Comparison of ENCODE assay signal across 20 mouse cellular contexts in genomic region chr2:63239326-63239725, GRCm38 (mm10). TPM values are rescaled to one million over a fixed set of nuclear protein-coding genes. Genes with fewer than 3 reads are reported as not detected.
DNase-seq lines count a peak whose midpoint lies in the region; TF ChIP-seq lines count a peak whose summit lies in the region.
"Had no signal": no experiment of that assay in that cellular context is flagged by ENCODE, and none has a peak within 500 bp of the region (broad histone marks: within the 10 kb centered on the region; RNA-seq: fewer than 3 reads in every experiment).

No protein-coding gene starts in this region.

- H3K4me3 ChIP-seq in left cerebral cortex, adult 2 months = no peak overlapping the region
- H3K4me3 ChIP-seq: embryonic facial prominence, embryonic 12.5 days; forebrain, embryonic 15.5 days; heart, adult 2 months; heart, embryonic 15.5 days had no signal

- no peak overlapping the region for H3K27ac ChIP-seq in left cerebral cortex, adult 2 months
- H3K27ac ChIP-seq: embryonic facial prominence, embryonic 12.5 days; forebrain, embryonic 15.5 days; heart, adult 2 months; heart, embryonic 15.5 days; hindbrain, embryonic 14.5 days had no signal

- no peak for TF ChIP-seq CTCF in left cerebral cortex, adult 2 months (IDR thresholded peaks at IDR 0.05)

- intact Hi-C loops in left cerebral cortex, postnatal 25 days (cut with DNase I) = no loop called here
- intact Hi-C loops in left cerebral cortex, adult 2 months (cut with DNase I) = no loop called here

- DNase-seq in cerebellum, postnatal 10 days = peak; percentile 61 to 74
- DNase-seq in cerebellum, adult 9-11 months = no peak
- DNase-seq in frontal cortex, postnatal 36 days (ENCODE audit: low spot score in 2 of 2) = peak; percentile 13 to 18
- DNase-seq in frontal cortex, postnatal 14 days (ENCODE audit: low spot score in 2 of 2) = no peak
- DNase-seq in left cerebral cortex, postnatal 25 days (ENCODE audit: low spot score in 2 of 2) = peak; percentile 3 to 24
- DNase-seq in left cerebral cortex, adult 2 months (ENCODE audit: extremely low spot score in 1 of 2, low spot score in 2 of 2) = no peak
- DNase-seq in right cerebral cortex, adult 2 months (ENCODE audit: low spot score in 2 of 2) = peak; percentile 15
- DNase-seq in right cerebral cortex, postnatal 10 days (ENCODE audit: low spot score in 2 of 2) = no peak
- DNase-seq: adrenal gland, adult 8-10 months; adrenal gland, postnatal 36 days; B cell, adult 2 months; cerebellum, adult 11-12 months; gastrocnemius, postnatal 14 days; heart, adult 2 months; heart, postnatal 14 days had no signal

RNA-seq across cellular contexts. Expression of gene Kcnh7, which starts 55.2 kb away (rescaled TPM):
- total RNA-seq in left cerebral cortex, postnatal 25 days (2021) = 100 to 1,000 TPM in 1 of 2 experiments, 10 to 100 TPM in 1; 98.6 to 105 TPM
- total RNA-seq in left cerebral cortex, adult 2 months (2021) = 100 to 1,000 TPM; 103 to 107 TPM
- total RNA-seq: hematopoietic stem cell, adult 5-6 weeks had no signal

Comparison
In these comparisons a context has a peak if more than half of its experiments do, and no peak if none do; other contexts are left out.
1. DNase-seq: peak in cerebellum, postnatal 10 days (2 of 2), frontal cortex, postnatal 36 days (2 of 2), left cerebral cortex, postnatal 25 days (2 of 2) and right cerebral cortex, adult 2 months (2 of 2); none in cerebellum, adult 9-11 months (single experiment), frontal cortex, postnatal 14 days (0 of 2), left cerebral cortex, adult 2 months (0 of 2) and right cerebral cortex, postnatal 10 days (0 of 2).